Mouse (Mus musculus): ENCODE results near the gene Pick1.

Gene Pick1

DNA sequence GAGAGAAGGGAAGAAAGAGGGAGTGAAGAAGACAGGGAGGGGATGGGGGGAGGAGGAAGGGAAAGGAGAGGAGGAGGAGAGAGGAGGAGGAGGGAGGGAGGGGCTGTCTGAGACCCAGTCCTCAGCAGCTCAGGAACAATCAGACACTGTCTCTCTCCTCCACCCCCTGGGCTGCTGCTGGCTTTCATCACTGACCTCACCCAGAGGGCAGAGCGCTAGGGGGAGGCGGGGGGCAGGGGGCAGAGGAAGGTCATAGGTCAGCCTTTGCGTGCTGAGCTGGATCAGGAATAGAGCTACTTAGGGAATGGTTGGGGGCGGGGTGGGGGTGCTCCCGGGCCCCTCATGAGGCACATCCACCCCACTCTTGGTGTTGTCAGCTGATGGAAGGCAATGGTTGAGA lies 5.3 kb upstream of the Pick1 start:
- in situ Hi-C loops (cut with MboI; ENCODE audit: unreplicated experiment in 2 of 2): loop anchor here (10.0 kb wide), 4 partner anchors 431 to 1001 kb away; partner anchors contain the start of genes Cby1 (in 1 of the 2) and Fam227a (in 1 of the 2)

DNA sequence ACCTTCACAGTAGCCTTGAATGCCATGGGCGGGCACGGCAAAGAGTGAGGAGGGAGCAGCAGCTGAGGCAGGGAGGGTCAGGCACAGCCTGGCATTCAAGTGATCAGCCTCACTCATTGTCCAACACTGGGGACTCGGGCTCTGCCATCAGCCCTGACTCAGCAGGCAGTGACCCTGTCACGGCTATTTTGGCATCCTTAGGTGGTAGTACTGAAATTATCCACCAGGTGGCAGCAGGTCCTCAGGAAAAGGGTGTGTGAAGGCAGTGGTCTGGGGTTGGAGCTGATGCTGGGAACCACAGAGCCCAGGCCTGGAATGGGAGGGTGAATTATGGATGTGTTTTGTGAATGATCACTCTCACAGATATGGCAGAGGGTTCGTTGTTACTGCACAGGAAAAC lies 4.3 kb upstream of the Pick1 start:
- in situ Hi-C loops (cut with MboI; ENCODE audit: unreplicated experiment in 2 of 2): loop anchor here (5.0 to 10.0 kb wide), 6 partner anchors 383 to 1000 kb away; partner anchors contain the start of genes Cby1 (in 1 of the 2), Dmc1 (in 1 of the 2) and Fam227a (in 1 of the 2)

DNA sequence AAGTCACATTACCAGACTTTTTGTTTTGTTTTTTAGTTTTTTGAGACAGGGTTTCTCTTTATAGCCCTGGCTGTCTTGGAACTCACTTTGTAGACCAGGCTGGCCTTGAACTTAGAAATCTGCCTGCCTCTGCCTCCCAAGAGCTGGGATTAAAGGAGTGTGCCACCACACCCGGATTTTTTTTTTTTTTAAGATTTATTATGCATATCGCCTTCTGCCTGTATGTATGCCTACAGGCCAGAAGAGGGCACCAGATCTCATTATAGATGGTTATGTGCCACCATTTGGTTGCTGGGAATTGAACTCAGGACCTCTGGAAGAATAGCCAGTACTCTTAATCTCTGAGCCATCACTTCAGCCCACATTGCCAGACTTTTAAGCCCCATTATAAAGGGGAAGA lies 3.2 kb upstream of the Pick1 start:
- in situ Hi-C loops (cut with MboI; ENCODE audit: unreplicated experiment in 2 of 2): loop anchor here (5.0 to 10.0 kb wide), 6 partner anchors 382 to 999 kb away; partner anchors contain the start of genes Cby1 (in 1 of the 2), Dmc1 (in 1 of the 2) and Fam227a (in 1 of the 2)

DNA sequence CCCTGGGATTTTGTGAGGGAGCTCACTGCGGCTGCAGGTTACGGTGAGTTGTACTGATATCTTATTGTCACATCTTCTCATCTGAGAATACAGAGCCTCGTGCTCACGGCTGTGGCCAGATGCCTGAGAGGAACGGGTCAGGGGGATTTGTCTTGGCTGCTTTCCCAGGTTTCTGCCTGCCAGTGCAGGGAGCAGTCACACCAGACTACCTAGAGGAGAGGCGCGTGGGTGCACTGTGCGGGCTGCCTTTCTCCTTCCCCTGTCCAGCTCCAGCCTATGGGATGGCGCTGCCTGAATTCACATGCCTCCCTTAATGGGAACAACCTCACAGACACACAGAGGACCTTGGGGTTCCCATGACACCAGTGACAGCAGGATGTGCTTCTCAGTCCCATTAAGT lies 6.3 kb downstream of the Pick1 start:
- in situ Hi-C loops (cut with MboI; ENCODE audit: unreplicated experiment in 2 of 2): no loop called here

DNA sequence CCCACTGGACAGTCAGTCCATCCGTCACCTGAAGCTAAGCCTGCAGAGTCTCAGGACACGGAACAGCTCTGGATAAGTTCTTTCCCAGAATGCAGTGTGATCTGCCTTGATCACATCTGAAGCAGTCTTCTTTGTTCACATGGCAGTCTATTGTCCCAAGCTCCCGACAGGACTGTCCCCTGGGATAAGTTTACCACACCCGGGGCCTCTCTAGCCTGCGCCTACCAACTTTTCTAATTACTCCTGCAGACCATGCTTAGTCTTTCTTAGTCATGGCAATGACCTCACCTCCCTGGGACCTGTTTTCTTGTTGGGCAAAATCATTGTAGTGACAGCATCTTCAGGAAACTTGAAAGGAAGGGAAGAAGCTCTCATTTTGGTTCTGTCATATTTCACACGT lies 9.1 kb downstream of the Pick1 start:
- in situ Hi-C loops (cut with MboI; ENCODE audit: unreplicated experiment in 2 of 2): no loop called here

DNA sequence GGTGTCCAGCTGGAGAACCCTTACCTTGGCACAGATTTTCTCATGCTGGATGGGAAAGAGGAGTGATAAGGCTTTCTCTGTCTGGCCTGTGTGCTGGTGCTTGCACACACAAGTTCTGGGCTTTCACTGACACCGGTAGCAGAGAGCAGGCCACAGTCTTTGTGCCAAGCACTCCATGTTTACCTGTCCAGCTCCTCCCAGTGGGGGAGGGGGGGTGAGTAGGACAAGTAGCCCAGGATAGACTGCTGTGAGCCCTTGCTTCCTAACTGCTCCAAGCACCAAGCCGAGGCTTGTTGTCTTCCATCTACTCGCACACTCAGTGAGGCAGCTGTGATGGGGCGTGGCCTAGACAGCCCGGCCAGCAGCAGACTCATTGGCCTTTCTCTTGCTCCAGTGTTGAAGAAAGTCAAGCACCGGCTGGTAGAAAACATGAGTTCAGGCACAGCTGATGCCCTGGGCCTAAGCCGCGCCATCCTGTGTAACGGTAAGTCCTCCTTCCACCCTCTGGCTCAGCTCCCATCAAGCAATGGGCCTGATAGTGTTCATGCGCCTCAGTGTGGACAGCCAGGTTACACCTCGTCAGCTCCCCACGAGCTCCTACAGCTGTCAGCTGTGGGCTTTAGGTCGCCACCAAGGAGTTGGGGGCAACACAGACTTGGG lies 13.7 kb downstream of the Pick1 start:
- in situ Hi-C loops (cut with MboI; ENCODE audit: unreplicated experiment in 2 of 2): loop anchor here (5.0 kb wide), 1 partner anchor 225 kb away; no protein-coding TSS in a partner anchor

DNA sequence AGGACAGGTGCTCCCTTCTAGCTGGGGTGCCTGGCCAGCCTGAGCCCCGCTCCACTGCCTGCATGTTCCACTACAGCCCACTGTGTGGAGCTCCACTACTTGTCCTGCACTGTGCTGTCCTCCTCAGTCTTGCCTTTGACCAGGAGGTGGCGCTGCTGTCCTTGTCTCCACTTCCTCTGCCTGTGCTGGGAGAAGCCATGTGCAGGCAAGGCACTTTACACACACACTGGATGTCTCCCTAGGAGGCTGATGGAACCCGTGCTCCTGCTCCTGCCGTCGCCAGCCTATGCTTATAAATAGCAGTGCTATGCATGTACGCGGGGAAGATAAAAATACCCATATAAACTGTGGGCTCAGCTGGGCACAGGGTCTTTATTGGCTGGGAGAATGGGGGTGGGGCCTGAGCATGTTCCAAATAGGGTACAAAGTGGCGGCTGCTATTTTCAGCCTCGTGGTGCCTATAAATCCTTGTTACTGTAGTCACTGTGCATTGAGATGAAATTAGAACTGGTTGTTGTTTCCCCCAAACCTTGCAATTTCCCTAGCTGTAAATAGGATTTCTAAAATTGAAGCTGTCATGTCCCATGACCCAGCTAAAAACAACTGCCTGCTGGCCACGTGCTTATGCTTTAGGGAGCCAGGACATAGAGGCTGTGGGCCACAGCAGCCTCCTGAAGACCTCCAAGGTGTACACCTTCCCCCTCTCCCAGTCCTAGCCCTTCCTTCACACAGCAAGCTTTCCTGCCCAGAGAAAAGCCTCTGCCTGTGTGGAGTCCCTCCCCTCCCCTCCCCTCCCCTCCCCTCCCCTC lies 14.5 kb downstream of the Pick1 start:
- in situ Hi-C loops (cut with MboI; ENCODE audit: unreplicated experiment in 2 of 2): loop anchor here (5.0 kb wide), 1 partner anchor 224 kb away; no protein-coding TSS in a partner anchor

DNA sequence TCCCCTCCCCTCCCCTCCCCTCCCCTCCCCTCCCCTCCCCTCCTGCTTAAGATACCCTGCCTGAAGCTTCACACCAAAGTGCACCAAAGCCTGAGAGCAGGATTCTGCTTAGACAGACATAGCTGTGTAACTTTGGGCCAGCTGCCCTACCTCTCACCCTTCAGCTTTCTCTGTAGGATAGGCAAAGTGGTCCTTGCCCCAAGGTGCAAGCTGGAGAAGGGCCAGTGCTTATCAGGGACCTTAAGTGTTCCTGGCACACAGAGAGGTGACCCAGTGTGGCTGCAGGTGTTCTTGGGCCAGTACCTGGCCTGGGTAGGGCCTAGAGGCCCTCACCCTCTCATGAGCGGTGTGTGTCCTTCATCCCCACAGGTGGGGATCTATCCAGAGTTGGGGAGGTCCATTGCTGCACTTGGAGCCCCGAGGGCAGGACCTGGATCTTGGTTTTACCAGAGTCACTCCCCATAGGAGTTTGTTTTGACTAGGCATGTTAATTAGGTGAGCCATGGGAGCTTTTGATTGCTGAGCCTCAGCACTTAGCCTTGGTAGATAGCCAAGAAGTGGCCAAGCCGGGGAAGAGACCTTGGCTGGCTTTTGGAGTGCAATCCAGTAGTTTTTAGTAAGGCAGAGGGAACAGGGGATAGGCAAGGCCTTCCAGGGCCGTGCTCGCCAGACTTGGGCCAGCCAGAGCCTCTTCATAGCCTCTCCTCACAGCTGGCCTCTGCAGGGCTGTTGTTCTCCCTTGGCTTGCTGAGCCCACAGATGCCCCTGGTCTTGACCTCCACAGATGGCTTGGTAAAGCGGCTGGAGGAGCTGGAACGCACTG lies 15.3 kb downstream of the Pick1 start:
- in situ Hi-C loops (cut with MboI; ENCODE audit: unreplicated experiment in 2 of 2): loop anchor here (5.0 kb wide), 1 partner anchor 223 kb away; no protein-coding TSS in a partner anchor

DNA sequence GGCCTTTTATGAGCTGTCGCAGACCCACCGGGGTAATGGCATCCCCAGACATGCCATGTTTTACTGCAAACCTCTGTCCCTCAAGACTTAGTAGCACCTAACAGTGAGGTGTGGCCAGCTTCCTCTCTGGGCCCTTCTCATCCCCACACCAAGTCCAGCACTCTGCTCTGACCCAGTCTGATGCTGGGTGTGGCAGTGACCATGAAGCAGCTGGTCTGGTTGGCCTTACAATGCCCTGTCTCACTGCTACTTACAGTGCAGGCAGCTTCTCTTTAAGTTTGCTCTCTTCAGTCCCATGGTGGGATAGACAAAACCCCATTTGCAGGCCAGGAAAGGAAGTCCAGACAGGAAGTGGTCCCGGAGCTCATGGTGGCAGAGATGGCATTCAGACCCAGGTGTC lies 16.3 kb downstream of the Pick1 start:
- in situ Hi-C loops (cut with MboI; ENCODE audit: unreplicated experiment in 2 of 2): no loop called here

DNA sequence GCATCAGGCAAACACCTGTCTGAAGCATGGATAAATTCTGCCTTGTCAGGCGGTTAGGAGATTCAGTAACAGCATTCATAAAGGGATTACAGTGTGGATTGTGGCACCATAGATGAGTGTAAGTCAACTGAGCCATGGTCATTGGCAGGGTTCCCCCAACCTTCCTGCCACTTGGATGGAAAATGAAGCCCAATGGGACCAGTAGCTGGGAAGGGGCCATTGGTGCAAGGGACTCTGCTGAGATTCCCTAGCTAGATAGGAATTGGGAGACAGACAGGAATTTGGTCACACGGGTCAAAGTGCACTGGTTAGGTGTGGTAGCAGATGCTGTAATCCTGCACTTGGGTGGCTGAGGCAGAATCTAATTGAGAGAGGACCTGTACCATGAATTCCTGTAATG lies 21.3 kb downstream of the Pick1 start:
- in situ Hi-C loops (cut with MboI; ENCODE audit: unreplicated experiment in 2 of 2): no loop called here

DNA sequence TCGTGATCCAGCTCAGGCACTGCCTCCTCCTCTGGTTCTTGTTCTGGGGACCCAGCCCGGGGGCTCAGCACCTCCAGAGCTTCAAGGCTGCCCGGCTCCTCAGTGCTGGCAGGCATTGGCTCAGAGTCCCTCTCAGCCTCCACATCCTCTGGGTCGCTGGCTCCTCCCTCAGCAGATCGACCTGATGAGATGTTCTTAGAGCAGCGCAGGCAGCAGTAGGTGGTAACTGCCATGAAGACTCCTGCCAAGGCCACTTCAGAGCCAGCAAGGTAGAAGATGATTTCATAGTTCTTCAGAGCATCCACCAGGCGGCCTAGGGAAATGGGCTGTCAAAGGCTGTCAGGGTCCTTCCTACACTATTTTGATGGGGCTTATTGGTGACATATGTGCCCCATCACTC lies 22.2 kb downstream of the Pick1 start:
- in situ Hi-C loops (cut with MboI; ENCODE audit: unreplicated experiment in 2 of 2): no loop called here

DNA sequence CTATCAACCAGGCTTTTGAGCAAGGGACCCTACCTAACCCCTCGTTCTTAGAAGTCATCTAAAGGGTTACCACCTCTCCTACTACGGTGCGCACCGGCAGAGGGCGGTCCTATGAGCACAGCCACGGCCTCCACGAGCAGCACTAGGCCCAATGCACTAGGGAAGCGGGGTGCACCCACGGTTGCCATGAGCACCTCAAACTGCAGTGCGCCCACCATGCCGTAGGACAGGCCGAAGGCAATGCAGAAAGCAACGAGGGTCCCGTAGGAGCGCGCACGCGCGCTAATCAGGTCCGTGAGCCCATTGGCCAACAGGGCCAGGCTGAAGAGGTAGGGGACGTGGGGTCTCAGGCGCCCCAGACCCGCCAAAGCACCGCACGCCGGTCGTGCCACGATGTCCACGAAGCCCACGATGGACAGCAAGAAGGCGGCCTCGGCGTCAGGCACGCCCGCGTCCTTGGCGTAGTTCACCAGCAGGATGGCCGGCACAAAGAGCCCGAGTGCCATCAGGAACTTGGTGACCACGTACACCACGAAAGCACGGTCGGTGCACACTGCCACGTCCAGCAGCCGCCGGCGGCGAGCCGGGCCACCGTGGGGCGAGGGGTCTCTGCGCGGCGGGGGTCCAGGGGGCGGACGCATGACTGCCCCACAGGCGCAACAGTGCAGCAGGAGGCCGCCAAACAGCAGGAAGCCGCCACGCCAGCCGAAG lies 23.0 kb downstream of the Pick1 start:
- in situ Hi-C loops (cut with MboI; ENCODE audit: unreplicated experiment in 2 of 2): no loop called here

DNA sequence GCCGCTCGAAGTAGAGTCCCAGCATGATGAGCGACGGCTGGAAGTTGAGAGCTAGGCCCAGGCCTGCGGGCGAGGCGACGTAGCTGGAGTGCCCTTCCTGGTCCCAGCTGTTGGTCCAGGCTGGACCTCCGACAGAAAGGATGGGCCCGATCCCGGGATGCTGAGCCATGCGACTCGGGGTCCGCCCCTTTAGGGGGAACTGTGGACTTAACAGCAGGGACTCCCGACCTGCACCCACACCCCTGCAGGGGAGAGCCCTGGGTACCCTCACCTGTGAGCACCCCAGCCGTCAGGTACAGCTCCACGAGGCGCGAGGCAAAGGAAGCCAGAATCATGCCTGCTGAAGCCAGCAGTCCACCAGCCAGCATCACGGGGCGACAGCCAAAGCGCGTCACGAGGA lies 23.6 kb downstream of the Pick1 start:
- in situ Hi-C loops (cut with MboI; ENCODE audit: unreplicated experiment in 2 of 2): no loop called here

DNA sequence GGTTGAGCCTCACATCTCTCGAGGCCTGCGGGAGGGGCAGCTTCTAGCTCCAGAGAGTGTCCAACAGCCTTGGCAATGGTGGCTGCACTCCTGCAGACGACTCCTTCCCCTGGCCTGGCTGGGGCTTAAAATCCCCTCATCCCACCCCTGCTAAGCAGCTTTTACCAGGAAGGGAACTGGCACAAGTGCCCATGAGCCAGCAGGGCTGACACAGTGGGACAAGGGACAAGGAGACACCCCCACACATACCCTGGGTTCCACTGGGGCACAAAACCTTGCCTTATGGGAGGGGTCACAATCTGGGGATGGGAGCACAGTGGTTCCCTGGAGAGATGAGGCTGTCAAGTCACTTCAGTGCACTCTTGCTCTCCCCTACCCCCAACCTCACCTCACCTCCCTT lies 25.7 kb downstream of the Pick1 start, which contains the start of gene Slc16a8:
Gene Slc16a8, minus strand, starts transcription at position 101 of the 400 bp plus-strand sequence.
- in situ Hi-C loops (cut with MboI; ENCODE audit: unreplicated experiment in 2 of 2): no loop called here

DNA sequence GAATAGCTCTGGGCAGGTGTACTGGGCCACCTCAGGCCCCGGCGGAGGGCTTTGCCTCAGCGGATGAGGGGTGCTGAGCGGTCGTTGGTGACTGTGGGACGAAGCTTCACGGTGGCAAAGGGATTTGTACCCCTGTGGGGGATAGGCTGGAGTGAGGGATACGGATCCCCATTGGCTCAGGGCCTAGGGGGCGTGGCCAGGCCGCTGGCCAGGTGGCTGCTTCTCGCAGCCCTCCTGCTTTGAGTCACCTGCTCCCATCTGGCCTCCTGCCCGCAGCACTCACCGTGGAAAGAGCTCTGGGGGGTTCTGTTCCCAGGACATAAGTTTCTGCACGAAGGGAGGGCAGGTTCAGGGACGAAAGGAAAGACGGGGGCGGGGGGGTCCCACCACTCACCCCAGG lies 29.5 kb downstream of the Pick1 start:
- in situ Hi-C loops (cut with MboI; ENCODE audit: unreplicated experiment in 2 of 2): no loop called here

DNA sequence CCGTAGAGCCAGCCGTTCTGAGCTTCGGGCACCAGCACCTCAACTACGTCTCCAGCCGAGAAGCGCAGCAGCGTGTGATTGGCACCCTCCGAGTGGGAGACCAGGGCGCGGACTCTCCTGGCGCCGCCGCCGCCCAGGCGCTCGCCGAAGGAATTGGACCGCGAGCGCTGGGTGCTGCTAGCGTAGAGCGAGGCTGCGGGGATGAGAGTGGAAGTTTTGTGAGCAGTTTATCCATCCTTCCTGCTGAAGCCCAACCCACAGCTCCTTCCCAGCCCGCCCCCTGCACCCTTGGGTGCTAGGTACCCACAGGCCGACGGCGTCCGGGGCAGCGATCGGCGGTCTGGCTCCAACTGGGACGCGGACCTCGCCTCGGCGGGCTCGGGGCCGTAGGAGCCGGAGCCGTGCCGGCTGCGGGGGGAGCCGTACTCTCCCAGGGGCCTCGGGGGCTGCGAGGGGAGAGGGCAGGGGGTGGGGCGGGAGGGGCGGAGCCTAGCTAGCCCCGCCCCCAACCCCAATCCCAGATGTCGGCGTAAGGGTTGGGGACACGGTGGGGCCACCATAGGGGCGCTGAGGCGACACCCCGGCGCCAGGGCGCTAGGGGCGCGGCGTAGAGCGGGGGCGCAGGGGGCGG lies 32.2 kb downstream of the Pick1 start:
- in situ Hi-C loops (cut with MboI; ENCODE audit: unreplicated experiment in 2 of 2): loop anchor here in 1 of 2 experiments (10.0 kb wide), 1 partner anchor 114 kb away; no protein-coding TSS in a partner anchor

DNA sequence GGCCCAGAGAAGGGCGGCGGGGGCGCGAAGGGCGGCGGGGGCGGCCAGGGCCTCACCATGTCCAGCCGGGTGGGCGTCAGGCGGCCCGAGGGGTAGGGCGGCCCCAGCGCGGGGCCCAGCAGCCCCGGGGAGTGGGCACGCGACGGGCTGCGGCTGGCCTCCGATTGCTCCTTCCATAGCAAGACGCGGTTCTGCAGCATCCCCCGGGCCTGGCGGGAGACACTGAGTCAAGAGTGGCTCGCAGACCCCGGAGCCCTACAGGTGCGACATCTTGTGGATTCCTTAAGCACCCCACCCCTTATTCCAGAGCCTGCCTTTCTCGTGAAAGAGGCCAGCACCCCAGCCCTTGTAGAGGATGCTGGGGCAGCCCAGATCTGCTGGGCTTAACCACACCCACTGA lies 32.8 kb downstream of the Pick1 start:
- in situ Hi-C loops (cut with MboI; ENCODE audit: unreplicated experiment in 2 of 2): loop anchor here in 1 of 2 experiments (10.0 kb wide), 1 partner anchor 113 kb away; no protein-coding TSS in a partner anchor

DNA sequence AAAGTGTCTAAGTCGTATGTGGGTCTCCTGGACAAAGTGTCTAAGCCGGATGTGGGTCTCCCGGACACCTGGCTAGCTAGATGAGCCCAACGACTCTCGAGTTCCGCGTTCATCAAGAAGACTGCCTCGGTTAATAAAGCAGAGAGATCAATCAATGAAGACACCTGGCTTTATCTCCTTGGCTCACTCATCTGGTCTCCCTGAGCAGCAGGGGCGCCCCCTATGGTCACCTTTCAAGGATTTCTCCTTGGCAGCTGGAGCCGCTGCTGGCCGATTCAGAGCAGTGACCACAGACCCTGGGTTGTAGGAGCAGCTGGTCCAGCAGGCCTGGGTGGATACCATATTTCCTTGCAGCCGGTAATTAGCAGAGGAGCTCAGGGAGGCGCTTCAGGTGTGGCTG lies 33.4 kb downstream of the Pick1 start:
- in situ Hi-C loops (cut with MboI; ENCODE audit: unreplicated experiment in 2 of 2): loop anchor here in 1 of 2 experiments (10.0 kb wide), 1 partner anchor 112 kb away; no protein-coding TSS in a partner anchor

DNA sequence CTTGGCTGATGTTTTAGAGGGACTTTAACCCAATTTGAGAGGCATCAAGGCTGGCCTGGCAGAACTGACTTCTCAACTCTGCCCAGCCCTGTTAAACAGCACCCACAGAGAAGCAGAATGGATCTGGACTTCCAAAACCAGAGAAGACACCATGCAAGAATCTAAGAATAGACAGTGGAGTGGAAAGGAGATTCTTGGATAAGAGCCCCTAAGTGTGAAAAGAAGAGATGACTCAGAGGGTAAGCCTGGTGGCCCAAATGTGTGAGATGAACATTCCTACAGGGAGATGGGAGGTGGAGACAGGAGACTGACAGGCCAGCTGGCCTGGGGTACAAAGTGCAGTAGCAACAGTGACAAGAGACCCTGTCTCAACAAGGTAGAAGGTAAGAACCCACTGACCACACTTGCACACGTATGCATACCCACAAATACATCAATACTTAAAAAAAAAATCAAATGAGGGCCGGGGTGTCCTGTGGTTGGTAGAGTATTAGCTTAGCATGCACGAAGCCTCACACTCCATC lies 33.9 kb downstream of the Pick1 start:
- in situ Hi-C loops (cut with MboI; ENCODE audit: unreplicated experiment in 2 of 2): loop anchor here in 1 of 2 experiments (10.0 kb wide), 1 partner anchor 112 kb away; no protein-coding TSS in a partner anchor
